Mouse (Mus musculus) thymus, postnatal 10 days (tissue): Measurements from ENCODE around the gene Gm21974.
"Not testable (repeated sequence)": the region's sequence is repeated elsewhere in the genome, so short reads cannot be mapped to it uniquely, and the experiment has no call there.

ENCODE experiments used
- DNase-seq, 2 experiments: peaks; one replicate each; pipeline ENCODE4 v3.0.0; 2021; ENCODE audit warnings: low spot score in 2 of 2

The Gm21974 gene

DNA sequence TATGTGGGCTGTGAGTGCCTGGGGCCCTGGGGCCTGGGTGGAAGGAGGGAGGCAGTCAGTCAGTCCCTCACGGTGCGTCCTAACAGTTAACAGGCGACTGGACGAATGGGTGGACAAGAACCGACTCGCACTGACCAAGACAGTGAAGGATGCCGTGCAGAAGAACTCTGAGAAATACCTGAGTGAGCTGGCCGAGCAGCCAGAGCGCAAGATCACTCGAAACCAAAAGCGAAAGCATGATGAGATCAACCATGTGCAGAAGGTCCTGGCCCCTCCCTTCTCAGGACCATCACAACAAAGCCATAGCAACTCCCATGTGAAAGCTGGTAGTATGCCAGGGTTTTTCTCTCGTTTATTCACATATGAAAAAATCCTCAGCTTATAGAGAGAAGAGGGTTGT is 20.0 kb upstream of the Gm21974 start:
- DNase-seq: no peak

DNA sequence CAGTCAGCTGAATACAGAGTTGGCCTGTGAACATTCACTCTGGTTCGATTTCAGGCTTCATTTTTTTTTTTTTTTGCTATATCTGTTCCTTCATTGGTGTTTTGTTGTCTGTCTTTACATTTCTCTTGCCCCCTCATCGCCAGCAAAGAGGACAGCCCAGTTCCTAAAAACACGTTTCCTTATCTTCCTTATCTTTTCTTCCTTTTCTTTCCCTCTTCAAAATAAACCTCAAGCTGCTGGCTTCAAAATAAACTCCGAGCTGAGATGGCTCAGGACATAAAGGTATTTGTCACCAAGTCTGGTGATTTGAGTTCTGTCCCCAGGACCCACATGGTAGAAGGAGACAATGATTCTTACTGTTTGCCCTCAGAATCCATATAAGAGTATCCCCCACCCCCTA is 17.7 kb upstream of the Gm21974 start:
- DNase-seq: no peak

DNA sequence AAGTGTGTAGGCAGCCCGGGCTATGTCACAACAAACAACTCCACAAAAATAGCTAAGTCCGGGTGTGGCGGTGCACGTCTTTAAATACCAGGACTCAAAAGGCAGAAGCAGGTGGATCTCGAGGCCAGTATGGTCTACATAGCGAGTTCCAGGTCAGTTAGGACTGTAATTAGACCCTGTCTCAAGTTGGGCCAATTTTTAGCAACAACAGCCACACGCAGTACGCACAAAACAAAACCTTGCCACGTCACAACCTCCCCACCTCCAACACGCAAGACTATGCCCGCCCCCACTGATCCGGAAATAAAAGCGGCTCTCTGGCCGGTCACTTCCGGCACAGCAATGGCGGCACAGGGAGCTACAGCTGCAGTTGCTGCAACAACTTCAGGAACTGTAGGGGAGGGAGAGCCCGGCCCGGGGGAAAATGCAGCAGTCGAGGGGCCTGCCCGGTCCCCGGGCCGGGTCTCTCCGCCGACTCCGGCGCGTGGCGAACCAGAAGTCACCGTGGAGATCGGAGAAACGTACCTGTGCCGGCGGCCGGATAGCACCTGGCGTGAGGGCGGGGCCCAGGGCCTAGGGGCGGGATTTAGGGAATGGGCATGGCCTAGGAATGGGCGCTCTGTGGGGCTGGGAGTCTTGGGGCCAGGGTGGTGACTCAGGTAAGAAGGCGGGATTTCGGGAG is 17.1 kb upstream of the Gm21974 start, which contains the start of gene Kat8:
Gene Kat8 (plus strand): TSS at position 327 of the 682 bp plus-strand sequence.
- DNase-seq: peak; percentile 76 to 79

DNA sequence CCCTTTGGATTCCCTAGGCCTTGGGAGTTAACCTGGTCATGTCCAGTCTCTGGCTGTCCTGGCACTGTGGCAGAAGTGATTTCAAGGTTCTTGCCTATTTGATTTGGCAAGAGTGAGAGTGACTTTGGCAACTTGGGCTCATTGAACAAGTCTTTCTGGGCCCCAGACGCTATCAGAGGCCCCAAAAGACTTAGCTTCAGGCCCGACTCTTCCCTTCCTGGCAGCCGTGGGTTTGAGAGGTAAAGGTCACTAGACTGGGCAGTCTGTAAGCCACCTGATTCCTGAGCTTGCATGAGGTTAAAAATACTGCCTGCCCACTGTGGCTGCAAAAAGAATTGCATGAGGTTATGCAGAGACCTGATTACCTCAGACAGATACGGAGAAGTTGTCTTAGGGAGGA is 13.4 kb upstream of the Gm21974 start:
- DNase-seq: no peak

DNA sequence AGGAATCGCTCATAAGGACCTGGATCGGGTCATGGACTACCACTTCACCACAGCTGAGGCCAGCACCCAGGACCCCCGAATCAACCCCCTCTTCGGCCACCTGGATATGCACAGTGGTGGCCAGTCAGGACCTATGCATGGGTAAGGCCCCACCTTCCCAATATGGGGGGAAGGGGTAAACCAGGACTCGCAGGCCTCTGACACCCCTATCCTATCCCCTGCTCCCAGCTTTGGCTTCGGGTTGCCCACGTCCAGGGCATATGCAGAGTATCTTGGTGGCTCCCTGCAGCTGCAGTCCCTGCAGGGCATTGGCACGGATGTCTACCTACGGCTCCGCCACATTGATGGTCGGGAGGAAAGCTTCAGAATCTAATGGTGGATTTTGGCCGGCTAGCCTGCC is 12.7 kb upstream of the Gm21974 start:
- DNase-seq: no peak

DNA sequence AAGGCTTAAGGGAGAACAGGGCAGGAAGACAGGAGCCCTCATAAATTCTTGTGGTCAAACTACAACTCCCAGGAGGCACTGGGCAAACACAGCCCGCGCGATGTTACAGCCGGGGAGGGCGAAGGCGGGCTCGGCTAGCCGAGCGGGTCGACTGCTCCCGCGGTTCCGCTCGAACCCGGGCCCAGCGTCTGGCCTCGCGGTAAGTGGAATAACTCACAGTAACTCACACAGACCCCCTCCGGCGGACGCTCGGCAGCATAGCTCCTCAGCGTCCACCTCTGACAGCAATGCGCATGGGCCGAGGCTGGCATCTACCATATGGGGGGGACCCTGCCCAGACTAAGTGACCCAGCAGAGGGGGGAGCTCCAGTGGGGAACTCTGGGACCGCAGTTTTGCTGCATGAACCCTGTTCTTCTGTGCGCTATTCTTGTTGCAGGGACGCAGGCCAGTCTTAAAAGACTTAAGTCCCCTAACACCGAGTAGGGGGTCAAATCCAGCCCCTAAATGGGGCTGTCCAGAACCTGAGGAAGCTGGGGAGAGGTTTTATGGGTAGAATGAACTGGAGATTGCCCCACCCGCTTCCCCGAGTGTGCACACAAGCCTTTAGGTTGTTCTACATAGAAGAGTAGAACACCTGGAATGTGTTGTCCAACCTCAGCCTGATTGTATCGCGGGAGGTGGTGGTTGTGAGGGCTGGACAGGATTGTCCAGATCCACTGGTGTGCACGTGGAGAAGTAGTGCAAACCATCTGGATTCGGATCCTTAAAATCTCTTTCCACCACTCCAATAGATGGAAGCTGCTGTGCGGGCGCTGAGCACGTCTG is 8.9 kb upstream of the Gm21974 start, which contains the start of gene Bckdk:
Gene Bckdk (plus strand): TSS at position 112 of the 826 bp plus-strand sequence.
- peak; percentile 55 to 63 for DNase-seq

DNA sequence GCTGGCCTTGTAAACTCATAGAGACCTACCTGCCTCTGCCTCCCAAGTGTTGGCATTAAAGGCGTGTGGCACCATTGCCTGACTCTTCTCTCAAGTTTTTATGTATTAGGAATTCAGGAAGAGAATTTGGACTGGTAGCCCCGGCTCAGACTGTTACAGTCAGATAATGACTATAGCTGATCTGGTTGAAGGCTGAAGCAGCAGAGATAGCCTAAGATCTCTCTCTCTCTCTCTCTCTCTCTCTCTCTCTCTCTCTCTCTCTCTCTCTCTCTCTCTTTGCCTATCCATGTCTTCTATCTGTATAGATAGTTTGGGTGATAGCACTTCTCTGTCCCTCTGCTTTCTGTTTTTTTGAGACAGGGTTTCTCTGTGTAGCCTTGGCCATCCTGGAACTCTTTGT is 6.5 kb upstream of the Gm21974 start:
- no peak for DNase-seq

DNA sequence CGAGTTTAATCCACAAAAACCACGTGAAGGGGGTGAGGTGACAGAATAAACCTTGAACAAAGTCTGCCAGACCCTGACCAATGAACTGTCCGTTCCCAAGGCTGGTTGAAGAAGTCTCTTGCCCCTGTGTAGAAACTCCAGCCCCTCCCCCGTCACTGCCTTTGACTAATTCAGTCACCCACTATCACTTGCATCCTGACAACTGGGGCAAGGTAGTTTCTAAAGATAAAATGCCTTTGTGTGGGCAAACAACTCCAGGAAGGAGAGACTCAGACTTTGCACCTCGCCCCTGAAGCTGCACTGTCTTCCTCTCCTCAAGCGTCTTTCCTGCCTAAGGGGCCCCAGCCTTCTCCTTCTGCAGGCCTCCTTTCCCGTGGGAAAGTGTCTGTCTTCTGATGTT is 4.7 kb upstream of the Gm21974 start:
- no peak for DNase-seq

DNA sequence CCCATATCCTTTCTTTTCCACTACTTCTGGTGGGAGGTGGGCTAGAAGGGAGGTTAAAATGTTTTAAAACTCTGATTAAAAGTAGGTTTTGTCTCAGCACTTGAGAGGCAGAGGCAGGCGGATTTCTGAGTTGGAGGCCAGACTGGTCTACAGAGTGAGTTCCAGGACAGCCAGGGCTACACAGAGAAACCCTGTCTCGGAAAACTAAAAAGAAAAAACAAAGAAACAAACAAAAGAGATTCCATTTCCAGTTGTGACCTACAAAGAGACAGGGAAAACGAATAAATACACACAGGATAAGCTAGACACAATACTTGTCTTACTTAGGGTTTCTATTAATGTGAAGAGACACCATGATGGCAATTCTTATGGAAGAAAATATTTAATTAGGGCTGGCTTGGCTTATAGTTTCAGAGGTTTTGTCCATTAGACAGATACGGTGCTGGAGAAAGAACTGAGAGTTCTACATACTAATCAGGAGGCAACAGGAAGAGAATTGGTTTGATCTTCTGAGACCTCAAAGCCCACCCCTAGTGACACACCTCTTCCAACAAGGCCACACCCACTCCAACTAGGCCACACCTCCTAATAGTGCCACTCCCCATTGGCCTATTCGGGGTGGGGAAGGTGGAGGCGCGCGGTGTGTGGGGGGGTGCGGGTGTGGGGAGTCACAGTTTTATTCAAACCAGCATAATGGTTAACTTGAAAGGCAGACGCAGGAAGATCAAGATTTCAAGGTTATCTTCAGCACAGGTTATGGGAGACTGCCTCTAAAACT is 3.1 kb upstream of the Gm21974 start:
- peak; percentile 31 to 32 for DNase-seq

DNA sequence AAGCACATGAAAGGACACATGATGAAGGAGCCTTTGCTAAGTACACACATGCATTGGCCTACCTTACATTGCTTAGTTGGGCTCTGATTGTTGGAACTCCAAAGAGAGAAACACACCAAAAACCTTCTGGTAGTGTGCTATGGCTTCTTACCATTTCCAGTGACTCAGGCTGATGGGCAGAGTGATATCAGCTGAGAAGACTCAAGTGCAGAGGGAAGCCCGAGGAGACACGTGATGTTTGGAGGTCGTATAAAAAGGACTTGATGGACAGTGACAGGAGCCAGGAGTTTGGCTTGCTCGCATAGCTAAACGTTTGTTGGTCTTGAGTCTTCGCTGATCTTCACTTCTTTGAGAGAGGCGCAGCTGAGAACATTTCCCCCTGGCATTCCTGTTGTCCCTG is 2.3 kb upstream of the Gm21974 start:
- no peak for DNase-seq

DNA sequence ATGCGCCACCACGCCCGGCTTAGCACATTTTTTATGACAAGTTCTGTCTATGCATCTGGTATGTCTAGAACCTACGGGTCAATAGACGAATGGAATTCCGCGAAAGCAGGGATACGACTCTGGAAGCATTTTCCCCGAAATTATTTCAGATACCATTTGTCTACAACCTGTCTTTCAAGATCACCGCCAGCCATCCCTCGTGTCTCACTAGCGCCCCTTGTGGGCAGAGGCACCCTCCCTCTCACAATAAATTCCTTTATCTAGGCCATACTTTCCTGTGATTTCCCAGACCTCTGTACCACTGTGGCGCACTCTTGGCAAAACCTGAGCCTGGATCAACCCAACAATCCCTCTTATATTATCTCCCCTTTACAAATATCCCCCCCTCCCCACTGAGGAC is 1.1 kb upstream of the Gm21974 start:
- peak; percentile 50 to 76 for DNase-seq

DNA sequence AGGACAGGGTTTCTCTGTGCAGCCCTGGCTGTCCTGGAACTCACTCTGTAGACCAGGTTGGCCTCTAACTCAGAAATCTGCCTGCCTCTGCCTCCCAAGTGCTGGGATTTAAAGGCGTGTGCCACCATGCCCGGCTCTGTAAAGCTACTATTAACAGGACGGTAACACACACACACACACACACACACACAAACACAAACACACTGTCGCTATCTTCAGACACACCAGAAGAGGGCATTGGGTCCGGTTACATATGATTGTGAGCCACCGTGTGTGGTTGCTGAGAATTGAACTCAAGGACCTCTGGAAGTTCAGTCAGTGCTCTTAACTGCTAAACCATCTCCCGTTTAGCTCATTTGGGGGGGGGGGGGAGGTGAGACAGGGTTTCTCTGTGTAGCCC is 637 bp upstream of the Gm21974 start:
- not testable (repeated sequence) for DNase-seq

DNA sequence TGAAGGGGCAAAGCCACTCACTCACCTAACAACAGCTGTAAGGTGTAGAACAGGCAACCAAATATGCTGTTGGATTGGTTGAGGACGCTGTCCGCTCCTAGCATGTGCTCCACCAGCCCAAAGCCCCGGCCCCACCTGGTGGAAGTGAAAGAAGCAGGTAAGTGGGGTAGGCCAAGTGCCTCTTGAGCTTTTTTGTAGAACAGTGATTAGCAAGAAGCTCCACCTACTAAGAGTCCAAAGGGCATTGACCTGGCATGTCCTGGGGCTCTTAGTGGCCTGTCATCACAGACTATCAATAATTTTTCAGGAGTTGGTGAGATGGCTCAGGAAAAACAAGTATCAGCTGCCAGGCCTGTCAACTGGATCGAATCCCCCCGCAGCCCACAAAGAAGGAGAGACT is 774 bp downstream of the Gm21974 start:
- DNase-seq: no peak

DNA sequence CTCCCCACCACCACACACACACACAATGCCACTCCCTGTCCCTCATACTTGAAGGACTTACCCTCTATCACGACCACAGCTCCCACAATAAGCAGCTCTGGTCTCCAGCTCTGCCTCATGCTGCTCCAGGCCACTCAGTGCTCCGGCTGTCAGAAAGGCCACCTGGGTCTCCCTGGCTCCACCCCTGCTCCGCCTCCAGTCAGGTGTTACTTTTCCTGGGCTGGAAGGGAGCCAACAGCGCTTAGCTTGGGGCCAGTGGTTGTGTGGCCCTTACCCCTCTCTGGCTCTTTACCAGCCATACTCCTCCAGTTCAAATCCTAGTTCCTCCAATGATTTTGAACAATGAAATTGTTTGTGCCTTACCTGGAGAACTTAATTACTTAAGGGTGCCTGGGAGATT is 4.5 kb downstream of the Gm21974 start, which contains the start of gene Prss53:
Gene Prss53 (minus strand): TSS at position 173 of the 400 bp plus-strand sequence.
- DNase-seq: no peak

DNA sequence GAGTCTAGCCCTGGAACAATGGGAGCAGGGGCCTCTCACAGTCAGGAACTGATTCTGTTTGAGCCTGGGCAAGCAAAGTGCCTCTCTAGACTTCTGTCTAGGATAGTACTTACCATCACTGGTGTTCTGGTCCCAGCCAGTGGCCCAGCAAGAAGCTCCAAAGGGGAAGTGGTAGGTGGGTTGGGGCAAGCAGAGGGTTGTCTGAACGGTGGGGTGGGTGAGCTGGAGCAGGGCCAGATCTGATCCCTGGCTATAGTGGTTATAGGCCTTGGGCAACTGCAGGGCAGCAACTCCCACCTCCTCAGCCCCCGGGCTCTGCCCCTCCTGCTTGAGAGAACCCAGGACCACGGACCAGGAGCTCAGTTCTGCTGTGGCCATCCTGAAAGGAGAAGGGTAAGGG is 6.4 kb downstream of the Gm21974 start:
- DNase-seq: no peak

DNA sequence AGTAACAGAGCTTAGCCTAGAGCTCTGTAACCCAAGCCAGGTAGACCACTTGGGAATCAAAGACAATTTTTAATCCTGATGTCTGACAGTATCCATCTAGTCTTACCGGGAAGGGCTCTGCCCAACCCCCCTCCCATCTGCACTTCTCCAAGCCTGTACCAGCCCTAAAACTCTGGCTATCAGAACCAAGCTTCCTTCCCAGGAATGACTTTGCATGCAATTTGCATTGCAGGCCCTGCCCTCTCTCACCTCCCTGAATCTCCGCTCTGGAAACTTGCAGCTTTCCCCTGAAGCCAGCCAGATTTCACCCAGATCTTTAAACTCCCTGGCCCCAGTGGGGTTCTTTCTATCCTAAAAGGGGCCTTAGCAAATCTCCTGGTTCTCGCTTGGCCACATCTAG is 7.5 kb downstream of the Gm21974 start:
- DNase-seq: no peak

DNA sequence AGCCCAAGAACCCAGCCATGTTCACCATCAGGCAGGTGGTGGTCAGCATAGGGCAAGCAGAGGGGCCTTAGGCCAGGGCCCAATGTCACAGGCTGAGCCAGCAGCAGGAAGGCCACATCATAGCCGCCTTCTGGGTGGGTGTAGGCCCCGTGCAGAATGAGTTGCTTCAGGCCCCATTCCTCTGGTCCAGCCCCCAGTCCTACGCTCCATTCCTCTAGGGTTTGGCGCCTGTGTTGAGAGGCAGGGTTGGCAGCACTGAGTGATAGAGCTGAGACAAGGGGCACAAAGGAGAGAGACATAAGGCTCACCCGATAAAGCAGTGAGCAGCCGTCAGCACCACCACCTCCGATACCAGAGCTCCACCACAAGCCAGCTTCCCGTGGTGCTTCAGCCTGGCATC is 8.1 kb downstream of the Gm21974 start:
- no peak for DNase-seq

DNA sequence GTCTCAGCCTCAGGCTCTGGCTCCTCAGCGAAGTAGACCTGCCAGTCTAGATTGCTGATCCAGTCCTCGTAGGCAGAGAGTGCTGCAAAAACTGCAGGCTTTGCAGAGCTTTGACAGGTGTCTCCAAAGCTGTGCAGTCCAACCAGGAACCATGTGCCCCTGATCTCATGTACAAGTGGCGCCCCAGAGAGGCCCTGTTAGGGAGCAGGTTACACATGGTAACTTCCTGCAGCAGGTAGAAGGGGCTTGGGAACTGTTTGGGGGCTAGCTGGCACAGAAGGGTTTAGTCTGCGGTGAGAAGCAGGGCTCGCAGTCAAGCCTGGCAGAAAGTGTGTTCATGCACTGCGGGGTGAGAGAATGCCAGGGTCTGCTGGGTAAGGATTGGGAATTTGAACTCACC is 8.7 kb downstream of the Gm21974 start:
- DNase-seq: no peak

DNA sequence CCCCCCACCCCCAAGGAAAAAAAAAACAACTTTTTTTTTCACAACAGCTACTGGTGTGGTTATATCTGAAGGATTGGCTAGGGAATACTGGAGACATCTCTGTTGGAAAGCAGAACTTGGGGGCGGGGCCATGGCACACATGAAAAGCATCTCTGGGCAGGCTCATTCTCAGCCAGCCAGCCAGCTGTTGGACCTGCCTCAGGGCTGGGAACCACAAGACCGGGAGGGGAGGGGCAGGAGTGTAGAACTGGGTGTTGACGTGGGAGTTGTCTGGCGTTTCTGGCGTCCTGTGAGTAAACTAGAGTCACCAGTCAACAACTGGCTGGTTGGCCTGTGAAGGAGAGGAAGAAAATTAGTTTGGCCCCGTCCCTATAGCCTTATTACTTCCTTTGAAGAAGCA is 9.3 kb downstream of the Gm21974 start:
- no peak for DNase-seq

DNA sequence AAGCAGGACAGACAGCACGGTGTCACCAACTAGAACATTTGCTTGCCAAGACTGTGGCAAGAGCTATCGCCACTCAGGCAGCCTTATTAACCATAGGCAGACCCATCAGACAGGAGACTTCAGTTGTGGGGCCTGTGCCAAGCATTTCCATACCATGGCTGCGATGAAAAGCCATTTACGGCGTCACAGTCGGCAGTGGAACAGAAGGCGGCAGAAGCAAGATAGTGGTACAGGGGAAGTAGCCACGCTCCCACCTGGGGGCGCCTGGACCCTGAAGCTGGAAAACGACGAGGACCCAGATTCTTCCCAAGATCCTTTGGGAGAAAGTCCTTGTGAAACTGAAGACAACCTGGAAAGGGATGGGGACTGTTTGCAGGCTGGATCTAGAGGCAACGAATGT is 14.8 kb downstream of the Gm21974 start:
- DNase-seq: no peak

DNA sequence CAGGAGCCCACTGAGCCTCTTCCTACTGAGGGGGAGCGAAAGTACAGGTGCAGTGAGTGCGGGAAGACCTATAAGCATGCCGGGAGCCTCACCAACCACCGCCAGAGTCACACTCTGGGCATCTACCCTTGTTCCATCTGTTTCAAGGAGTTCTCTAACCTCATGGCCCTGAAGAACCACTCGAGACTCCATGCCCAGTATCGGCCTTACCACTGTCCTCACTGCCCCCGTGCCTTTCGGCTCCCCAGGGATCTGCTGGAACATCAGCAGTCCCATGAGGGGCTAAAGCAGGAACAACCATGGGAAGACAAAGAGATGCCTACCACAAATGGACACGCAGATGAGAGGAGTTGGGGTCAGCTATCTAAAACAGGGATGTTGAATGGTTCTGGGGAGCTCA is 16.0 kb downstream of the Gm21974 start:
- no peak for DNase-seq
